Mouse (Mus musculus): ENCODE results near the gene Sod1. TPM values are rescaled to one million over a fixed set of nuclear protein-coding genes. Genes with fewer than 3 reads are reported as not detected.
A peak's percentile ranks its signal among the peaks of the same experiment; 100 is the strongest.

The Sod1 gene
- polyA plus RNA-seq, 1 experiment from 2014 or later = 884 TPM

DNA sequence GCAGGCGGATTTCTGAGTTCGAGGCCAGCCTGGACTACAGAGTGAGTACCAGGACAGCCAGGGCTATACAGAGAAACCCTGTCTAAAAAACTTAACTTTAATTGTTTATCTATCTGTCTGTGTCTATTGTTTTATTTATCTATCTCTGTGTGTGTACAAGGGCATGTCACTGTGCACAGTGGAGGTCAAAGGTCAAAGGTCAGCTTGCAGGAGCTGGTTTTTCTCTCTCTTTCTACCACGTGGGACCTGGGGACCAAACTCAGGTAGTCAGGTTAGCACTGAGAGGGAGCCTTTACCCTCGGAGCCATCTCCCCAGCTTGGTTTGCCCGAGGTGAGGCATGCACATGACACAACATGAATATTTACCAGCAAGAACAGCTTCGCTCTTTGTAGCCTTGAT, 29.3 kb upstream of the Sod1 start:
- 70% methylated on average over 6 of the region's 6 CpGs for WGBS
- Histone ChIP-seq H3K9me3 (replicated peaks) (no peaks in the 10 kb centered on the region), H3K4me1 (replicated peaks) (0 out of 2 replicates have a peak, but pooled peaks cover 7% of the 10 kb centered on the region), H3K4me2 (no peak overlapping the region), H3K36me3 (no peaks in the 10 kb centered on the region), H3K9ac (no peak overlapping the region), H3K27me3 (replicated peaks) (no peaks in the 10 kb centered on the region), H3K4me3 (no peak overlapping the region), H3K27ac (ENCODE audit: poor library complexity, severe bottlenecking) (no peak overlapping the region)
- no peak for ATAC-seq (ENCODE audit: insufficient number of reproducible peaks, low FRiP score)

DNA sequence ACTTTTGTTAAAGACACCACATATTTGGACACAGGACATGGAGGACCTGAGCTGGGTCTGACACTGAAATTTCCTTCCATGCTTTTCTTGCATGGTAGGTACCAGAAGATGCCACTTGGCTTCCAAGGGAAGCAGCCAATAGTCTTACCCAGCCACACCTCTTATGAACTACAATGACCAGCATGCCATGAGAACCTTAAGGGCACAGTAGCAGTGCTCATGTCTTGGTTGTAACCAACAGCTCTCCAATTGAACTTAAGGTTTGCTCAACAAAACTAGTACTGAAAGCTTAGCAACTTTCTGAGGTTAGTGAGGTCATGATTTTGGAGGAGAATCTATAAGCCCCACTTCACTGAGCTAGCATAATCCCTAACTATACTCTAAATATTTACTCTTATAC, 26.8 kb upstream of the Sod1 start:
- H3K27me3 ChIP-seq (replicated peaks) = no peaks in the 10 kb centered on the region
- no peak overlapping the region for H3K27ac ChIP-seq (ENCODE audit: poor library complexity, severe bottlenecking)
- no peak overlapping the region for H3K4me2 ChIP-seq
- H3K9me3 ChIP-seq (replicated peaks) = no peaks in the 10 kb centered on the region
- H3K4me3 ChIP-seq = no peak overlapping the region
- no peak overlapping the region for H3K9ac ChIP-seq
- ATAC-seq (ENCODE audit: insufficient number of reproducible peaks, low FRiP score) = no peak
- no peaks in the 10 kb centered on the region for H3K36me3 ChIP-seq
- peaks cover 25% of the 10 kb centered on the region for H3K4me1 ChIP-seq (replicated peaks)

DNA sequence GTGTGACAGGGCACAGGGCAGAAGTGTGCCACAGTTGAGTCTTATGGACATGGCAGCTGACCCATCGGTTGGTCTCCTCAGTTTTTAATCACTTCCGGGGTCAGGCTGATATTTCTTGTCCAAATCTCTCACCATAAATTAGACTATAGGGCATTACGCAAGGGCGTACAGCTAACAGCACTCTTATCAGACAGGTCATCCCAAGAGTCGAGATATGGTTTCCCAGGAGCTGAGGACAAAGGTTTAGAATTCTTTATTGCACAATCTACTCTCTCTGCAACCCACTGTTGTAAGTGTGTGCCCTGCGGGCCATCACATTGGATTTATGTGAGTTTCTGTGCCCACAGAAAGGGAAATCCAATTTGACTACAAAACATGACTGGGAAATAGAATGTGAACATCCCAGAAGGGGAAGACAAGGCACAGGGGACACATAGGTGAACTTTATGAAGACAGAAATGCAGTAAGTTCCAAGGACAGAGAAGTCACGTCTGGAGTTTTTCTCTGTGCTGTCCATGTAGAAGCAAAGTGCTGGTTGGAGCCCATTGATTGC, 23.8 kb upstream of the Sod1 start:
- no peak overlapping the region for H3K9ac ChIP-seq
- H3K4me1 ChIP-seq (replicated peaks) = peaks cover 29% of the 10 kb centered on the region
- no peaks in the 10 kb centered on the region for H3K27me3 ChIP-seq (replicated peaks)
- no peaks in the 10 kb centered on the region for H3K9me3 ChIP-seq (replicated peaks)
- peak overlapping the region; percentile 73 for H3K4me2 ChIP-seq
- no peaks in the 10 kb centered on the region for H3K36me3 ChIP-seq
- H3K4me3 ChIP-seq = peak overlapping the region; percentile 45; the same call in 1 of the 2 replicates
- H3K27ac ChIP-seq (ENCODE audit: poor library complexity, severe bottlenecking) = peak overlapping the region; percentile 85
- no peak for ATAC-seq (ENCODE audit: insufficient number of reproducible peaks, low FRiP score)
- WGBS = 65% methylated on average over 7 of the region's 7 CpGs

DNA sequence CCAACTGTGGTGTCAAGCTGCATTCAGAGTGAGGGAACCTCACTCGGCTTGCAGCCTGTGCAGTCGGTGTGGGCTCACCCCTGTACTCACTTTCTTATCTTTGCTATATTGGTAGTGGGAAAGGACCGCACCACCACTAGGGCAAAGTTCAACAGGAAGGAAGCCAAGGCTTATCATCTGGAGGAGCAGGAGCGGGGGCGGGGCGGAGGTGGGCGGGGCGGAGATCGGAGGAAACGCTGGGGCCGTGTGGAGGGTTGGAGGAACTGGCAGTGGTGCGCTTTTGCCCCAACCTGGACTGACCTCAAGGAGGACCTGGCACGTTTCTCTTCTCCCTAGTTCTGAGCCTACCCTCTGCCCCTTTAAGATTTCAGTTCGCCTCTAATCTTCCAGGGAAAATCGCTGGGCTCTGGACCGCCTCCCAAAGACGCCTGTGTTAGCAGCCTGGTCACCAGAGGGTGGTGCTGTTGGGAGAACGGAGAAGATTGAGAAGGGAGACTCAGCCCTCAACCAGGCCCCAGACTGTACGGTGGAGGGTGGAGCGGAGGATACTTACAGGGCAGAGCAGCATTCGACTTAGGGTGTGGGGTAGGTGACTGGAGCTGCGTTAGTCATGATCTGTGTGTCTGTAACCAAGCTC, 23.1 kb upstream of the Sod1 start:
- Histone ChIP-seq H3K27ac (ENCODE audit: poor library complexity, severe bottlenecking) (peak overlapping the region; percentile 85), H3K4me3 (peak overlapping the region; percentile 45), H3K36me3 (no peaks in the 10 kb centered on the region), H3K9ac (peak overlapping the region; percentile 60), H3K4me1 (replicated peaks) (peaks cover 33% of the 10 kb centered on the region), H3K9me3 (replicated peaks) (no peaks in the 10 kb centered on the region), H3K4me2 (peak overlapping the region; percentile 73), H3K27me3 (replicated peaks) (no peaks in the 10 kb centered on the region)
- WGBS = 2% methylated on average over 22 of the region's 22 CpGs
- peak; percentile 94 for ATAC-seq (ENCODE audit: insufficient number of reproducible peaks, low FRiP score)

DNA sequence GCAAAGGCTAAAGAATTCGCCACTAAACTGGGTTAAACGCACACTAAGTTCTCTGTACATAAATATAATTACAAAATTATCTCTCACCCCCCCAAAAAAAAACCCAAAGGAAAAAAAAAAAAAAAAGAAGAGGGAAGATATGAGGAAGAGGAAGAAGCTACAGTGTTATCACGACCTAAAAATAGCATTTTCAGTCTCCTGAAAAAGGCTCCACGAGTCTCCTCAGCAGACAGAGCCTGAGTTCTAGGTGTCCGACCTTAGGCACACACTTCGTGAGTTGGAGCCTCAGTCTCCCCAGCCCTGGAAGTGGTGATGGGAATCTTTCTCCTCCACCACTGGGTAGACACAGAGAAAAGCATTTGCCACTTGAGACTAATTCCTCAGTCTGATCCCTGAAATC, 21.9 kb upstream of the Sod1 start:
- Histone ChIP-seq H3K9me3 (replicated peaks) (no peaks in the 10 kb centered on the region), H3K4me2 (no peak overlapping the region), H3K27me3 (replicated peaks) (no peaks in the 10 kb centered on the region), H3K4me3 (no peak overlapping the region), H3K27ac (ENCODE audit: poor library complexity, severe bottlenecking) (no peak overlapping the region; the same call in 1 of the 2 replicates), H3K4me1 (replicated peaks) (peaks cover 37% of the 10 kb centered on the region), H3K9ac (no peak overlapping the region), H3K36me3 (no peaks in the 10 kb centered on the region)
- ATAC-seq (ENCODE audit: insufficient number of reproducible peaks, low FRiP score) = no peak
- WGBS = 70% methylated on average over 6 of the region's 6 CpGs

DNA sequence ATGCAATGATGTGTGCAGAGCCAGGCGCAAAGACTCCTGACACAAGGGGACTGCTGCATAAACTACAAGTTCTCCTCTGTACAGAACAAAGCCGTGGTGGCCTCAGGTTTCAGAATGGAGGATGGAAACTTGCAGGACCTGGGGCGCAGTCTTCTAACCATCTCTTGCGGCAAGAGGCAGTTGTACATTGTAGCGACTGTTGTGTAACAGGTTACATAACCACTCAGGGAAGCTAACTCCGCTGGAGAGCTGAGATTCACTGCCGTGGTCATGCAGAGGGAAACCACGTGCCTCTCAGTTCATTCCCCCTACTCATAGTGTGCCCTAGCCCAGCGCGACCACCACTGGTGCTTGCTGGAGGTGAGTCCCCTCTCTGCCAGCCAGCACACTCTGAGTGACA, 21.4 kb upstream of the Sod1 start:
- peaks cover 37% of the 10 kb centered on the region for H3K4me1 ChIP-seq (replicated peaks)
- H3K36me3 ChIP-seq = no peaks in the 10 kb centered on the region
- H3K27ac ChIP-seq (ENCODE audit: poor library complexity, severe bottlenecking) = no peak overlapping the region
- no peaks in the 10 kb centered on the region for H3K9me3 ChIP-seq (replicated peaks)
- no peak overlapping the region for H3K4me3 ChIP-seq
- WGBS = 84% methylated on average over 10 of the region's 10 CpGs
- no peak for ATAC-seq (ENCODE audit: insufficient number of reproducible peaks, low FRiP score)
- no peaks in the 10 kb centered on the region for H3K27me3 ChIP-seq (replicated peaks)
- H3K4me2 ChIP-seq = no peak overlapping the region
- H3K9ac ChIP-seq = no peak overlapping the region; the same call in 1 of the 2 replicates

DNA sequence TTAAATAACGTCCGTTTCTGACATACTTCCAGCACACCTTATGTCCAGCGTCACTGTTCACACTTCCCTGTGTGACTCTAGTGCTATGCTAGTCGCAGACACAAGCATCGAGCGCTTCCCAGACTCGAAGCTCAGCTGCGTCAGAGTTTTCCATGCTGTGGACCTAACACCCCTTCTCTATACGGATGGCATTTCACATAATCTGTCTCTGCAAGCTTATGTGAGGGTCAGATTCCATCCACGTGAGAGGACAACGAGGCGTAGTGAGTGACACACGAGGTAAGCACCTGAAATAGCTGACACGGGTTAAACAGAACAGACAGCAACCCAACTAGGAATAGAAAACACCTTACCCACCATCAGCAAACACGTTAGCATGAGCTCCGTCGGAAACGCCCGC, 18.4 kb upstream of the Sod1 start:
- Histone ChIP-seq H3K9ac (no peak overlapping the region), H3K4me1 (replicated peaks) (peaks cover 27% of the 10 kb centered on the region), H3K27ac (ENCODE audit: poor library complexity, severe bottlenecking) (no peak overlapping the region), H3K36me3 (no peaks in the 10 kb centered on the region), H3K27me3 (replicated peaks) (no peaks in the 10 kb centered on the region), H3K9me3 (replicated peaks) (no peaks in the 10 kb centered on the region), H3K4me3 (no peak overlapping the region), H3K4me2 (peak overlapping the region; percentile 57)
- no peak for ATAC-seq (ENCODE audit: insufficient number of reproducible peaks, low FRiP score)
- 50% methylated on average over 19 of the region's 19 CpGs for WGBS

DNA sequence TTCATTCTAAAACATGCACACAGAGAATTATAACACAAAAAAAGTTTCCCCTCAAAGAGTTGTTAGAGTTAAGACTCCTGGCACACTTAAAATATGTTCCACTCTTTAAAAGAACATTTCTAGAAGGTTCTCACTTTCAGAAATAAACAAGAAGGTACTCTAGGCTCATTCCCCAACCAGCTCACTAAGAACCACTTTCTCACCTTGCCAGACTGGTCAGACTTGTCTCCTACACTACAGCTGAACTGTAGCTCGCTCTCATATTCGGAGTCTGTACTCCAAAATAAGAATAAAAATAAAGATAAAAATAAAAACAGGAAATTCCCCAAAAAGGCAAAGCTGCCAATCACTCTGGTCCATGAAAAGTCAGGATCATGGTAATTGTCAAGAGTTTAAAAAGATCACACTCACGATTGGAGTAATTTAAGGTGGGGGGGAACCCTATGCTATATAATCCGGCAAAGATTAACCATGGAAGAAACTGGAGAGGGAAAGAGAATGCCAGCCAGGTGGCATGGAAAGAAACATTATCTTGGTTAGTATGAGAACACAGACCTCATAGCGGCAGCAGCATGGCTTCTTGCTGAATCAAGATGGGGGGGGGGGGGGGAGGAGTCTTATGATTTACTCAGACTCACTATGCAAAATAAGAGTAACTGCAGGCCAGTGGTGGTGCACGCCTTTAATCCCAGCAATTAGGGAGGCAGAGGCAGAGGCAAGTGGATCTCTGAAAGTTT, 17.2 kb upstream of the Sod1 start:
- 82% methylated on average over 6 of the region's 6 CpGs for WGBS
- Histone ChIP-seq H3K9ac (no peak overlapping the region), H3K4me1 (replicated peaks) (peaks cover 14% of the 10 kb centered on the region), H3K27me3 (replicated peaks) (no peaks in the 10 kb centered on the region), H3K36me3 (no peaks in the 10 kb centered on the region), H3K27ac (ENCODE audit: poor library complexity, severe bottlenecking) (no peak overlapping the region), H3K4me2 (no peak overlapping the region), H3K4me3 (no peak overlapping the region), H3K9me3 (replicated peaks) (no peaks in the 10 kb centered on the region)
- no peak for ATAC-seq (ENCODE audit: insufficient number of reproducible peaks, low FRiP score)

DNA sequence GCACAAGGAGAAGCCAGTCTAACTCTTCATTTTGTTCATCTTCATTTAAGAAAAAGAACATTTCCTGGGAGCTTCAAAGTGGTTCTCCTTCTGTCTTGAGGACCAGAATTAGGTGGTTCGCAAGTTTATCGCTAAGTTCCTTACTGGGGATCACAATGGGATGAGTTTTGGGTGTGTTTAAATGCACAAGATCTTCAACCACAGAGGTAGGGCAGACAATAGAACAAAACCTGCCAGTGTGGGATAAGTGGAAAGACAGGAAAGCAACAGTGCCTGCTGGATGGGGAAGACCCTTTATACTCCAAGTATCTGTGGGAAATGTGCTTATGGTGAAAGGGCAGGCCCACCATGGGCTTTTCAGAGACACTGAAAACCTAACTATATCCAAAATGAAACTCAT, 15.7 kb upstream of the Sod1 start:
- H3K9ac ChIP-seq = no peak overlapping the region
- no peaks in the 10 kb centered on the region for H3K36me3 ChIP-seq
- H3K4me3 ChIP-seq = no peak overlapping the region
- peaks cover 8% of the 10 kb centered on the region; the same call in 1 of the 2 replicates for H3K4me1 ChIP-seq (replicated peaks)
- no peak overlapping the region for H3K4me2 ChIP-seq
- ATAC-seq (ENCODE audit: insufficient number of reproducible peaks, low FRiP score) = no peak
- H3K27me3 ChIP-seq (replicated peaks) = 0 out of 2 replicates have a peak, but pooled peaks cover 2% of the 10 kb centered on the region
- 92% methylated on average over 2 of the region's 2 CpGs for WGBS
- H3K27ac ChIP-seq (ENCODE audit: poor library complexity, severe bottlenecking) = no peak overlapping the region
- no peaks in the 10 kb centered on the region for H3K9me3 ChIP-seq (replicated peaks)

DNA sequence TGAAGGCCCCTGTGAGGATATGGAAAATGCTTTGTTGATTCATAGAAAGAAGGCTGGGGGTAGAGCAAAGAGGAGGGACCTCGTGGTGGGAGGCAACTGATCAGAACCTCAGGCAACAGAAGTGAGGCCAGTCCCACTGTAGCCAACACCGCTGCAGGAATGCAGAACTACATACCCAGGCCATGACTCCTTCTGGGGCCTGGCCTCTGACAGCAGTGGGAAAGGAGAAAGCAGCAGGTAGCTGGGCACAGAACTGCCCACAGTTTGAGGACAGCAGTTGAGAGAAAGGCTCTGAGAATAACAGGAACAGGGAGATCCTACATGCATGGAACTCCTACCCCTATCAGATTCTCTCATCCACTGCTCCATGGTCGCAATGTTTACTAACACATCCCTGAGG, 11.6 kb upstream of the Sod1 start:
- Histone ChIP-seq H3K9me3 (replicated peaks) (no peaks in the 10 kb centered on the region), H3K4me3 (no peak overlapping the region), H3K36me3 (no peaks in the 10 kb centered on the region), H3K27me3 (replicated peaks) (0 out of 2 replicates have a peak, but pooled peaks cover 2% of the 10 kb centered on the region), H3K4me2 (no peak overlapping the region), H3K27ac (ENCODE audit: poor library complexity, severe bottlenecking) (no peak overlapping the region), H3K9ac (no peak overlapping the region), H3K4me1 (replicated peaks) (no peaks in the 10 kb centered on the region; the same call in 1 of the 2 replicates)
- WGBS = 62% methylated on average over 3 of the region's 3 CpGs
- ATAC-seq (ENCODE audit: insufficient number of reproducible peaks, low FRiP score) = no peak

DNA sequence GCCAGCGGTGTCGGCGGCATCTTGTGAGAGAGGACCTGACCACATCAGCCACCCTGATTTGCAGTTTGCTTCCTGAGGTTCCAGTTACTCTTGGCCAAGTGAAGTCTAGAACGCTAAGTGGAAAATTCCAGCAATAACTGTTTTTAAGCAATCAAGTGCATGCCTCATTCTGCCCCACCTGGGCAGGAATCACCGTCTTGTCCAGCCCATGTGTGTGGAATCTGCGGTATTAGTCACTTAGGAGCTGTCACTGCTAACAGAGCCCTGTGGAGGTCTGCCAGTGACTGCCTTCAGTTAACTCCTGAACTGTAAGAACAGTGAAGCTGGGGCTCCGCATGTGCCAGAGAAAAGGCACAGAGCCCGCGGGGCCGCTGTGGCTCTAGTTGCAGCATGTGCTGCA, 9.8 kb upstream of the Sod1 start:
- 0 out of 2 replicates have a peak, but pooled peaks cover 2% of the 10 kb centered on the region for H3K27me3 ChIP-seq (replicated peaks)
- no peak for ATAC-seq (ENCODE audit: insufficient number of reproducible peaks, low FRiP score)
- no peaks in the 10 kb centered on the region for H3K36me3 ChIP-seq
- 68% methylated on average over 10 of the region's 10 CpGs for WGBS
- H3K27ac ChIP-seq (ENCODE audit: poor library complexity, severe bottlenecking) = no peak overlapping the region
- H3K9ac ChIP-seq = no peak overlapping the region
- H3K4me1 ChIP-seq (replicated peaks) = no peaks in the 10 kb centered on the region; the same call in 1 of the 2 replicates
- no peak overlapping the region for H3K4me2 ChIP-seq
- H3K9me3 ChIP-seq (replicated peaks) = no peaks in the 10 kb centered on the region
- no peak overlapping the region for H3K4me3 ChIP-seq
